In genomic region chr2:181722213-181722612, GRCm38 (mm10) we compare ENCODE assay signal across 9 mouse cellular contexts. TPM values are rescaled to one million over a fixed set of nuclear protein-coding genes. Genes with fewer than 3 reads are reported as not detected.
DNase-seq lines count a peak whose midpoint lies in the region; ATAC-seq lines count a peak whose summit lies in the region.
"Had no signal": no experiment of that assay in that cellular context is flagged by ENCODE, and none has a peak within 500 bp of the region (broad histone marks: within the 10 kb centered on the region; RNA-seq: fewer than 3 reads in every experiment).

No protein-coding gene starts in this region.

- DNase-seq in left cerebral cortex, postnatal 25 days (ENCODE audit: low spot score in 2 of 2), result peak; percentile 31 to 43
- no peak for DNase-seq in left cerebral cortex, adult 11 months (ENCODE audit: low spot score)
- peak; percentile 75 for DNase-seq in MN1 (ENCODE audit: low spot score)
- DNase-seq in cerebellum, adult 8-10 months, result peak; percentile 41
- peak; percentile 74 for DNase-seq in hindbrain, embryonic 14.5 days (ENCODE audit: low spot score)
- no peak for DNase-seq in urinary bladder, postnatal 4 days (ENCODE audit: low spot score in 2 of 2)
- no peak for DNase-seq in gastrocnemius, postnatal 10 days

- ATAC-seq in hindbrain, embryonic 14.5 days (ENCODE audit: low FRiP score), result no peak
- peak; percentile 85 for ATAC-seq in megakaryocyte progenitor cell, adult 5-6 weeks (replicated peaks; ENCODE audit: poor library complexity)

- intact Hi-C loops in left cerebral cortex, postnatal 25 days (cut with DNase I), result loop anchor here (1.0 to 10.0 kb wide), 2 partner anchors 113 to 145 kb away; partner anchors contain the start of gene Pcmtd2

- H3K9me3 ChIP-seq in hindbrain, embryonic 14.5 days (ENCODE audit: control insufficient read depth, low read length), result no peaks in the 10 kb centered on the region

- no peak overlapping the region for H3K9ac ChIP-seq in hindbrain, embryonic 14.5 days

- 18% methylated on average over 3 of the region's 3 CpGs for WGBS in hindbrain, embryonic 14.5 days

- H3K4me1 ChIP-seq in hindbrain, embryonic 14.5 days (replicated peaks; ENCODE audit: control insufficient read depth, insufficient read depth, low read length), result 0 out of 2 replicates have a peak, but pooled peaks cover under 1% of the 10 kb centered on the region

- H3K36me3 ChIP-seq in hindbrain, embryonic 14.5 days (replicated peaks; ENCODE audit: control insufficient read depth, insufficient read depth), result peaks cover 61% of the 10 kb centered on the region

- H3K4me3 ChIP-seq in hindbrain, embryonic 14.5 days (replicated peaks; ENCODE audit: low read length), result no peak overlapping the region
- H3K4me3 ChIP-seq: erythroblast, embryonic 14.5 days had no signal

- H3K27ac ChIP-seq in hindbrain, embryonic 14.5 days, result no peak overlapping the region

- no peaks in the 10 kb centered on the region for H3K27me3 ChIP-seq in hindbrain, embryonic 14.5 days (ENCODE audit: control insufficient read depth, insufficient read depth, low read length)

- H3K4me2 ChIP-seq in hindbrain, embryonic 14.5 days (replicated peaks), result no peak overlapping the region

RNA-seq across cellular contexts. Expression of gene Oprl1, which starts 7.4 kb away (rescaled TPM):
- total RNA-seq in left cerebral cortex, postnatal 25 days (2021), result 10 to 100 TPM; 56.1 to 57.3 TPM
- polyA plus RNA-seq in hindbrain, embryonic 14.5 days (2014; fragmentation: Nextera tagmentation; extraction: Ambion mirVana), result 102 and 108 TPM in 2 replicates
- total RNA-seq in megakaryocyte progenitor cell, adult 5-6 weeks (2015), result not detected in 2 replicates
- total RNA-seq in megakaryocyte progenitor cell, adult 5-6 weeks (2017), result not detected in 2 replicates
- not detected for total RNA-seq in gastrocnemius, postnatal 10 days (2021)
- polyA plus RNA-seq: erythroblast, embryonic 14.5 days had no signal

RNA-seq across cellular contexts. Expression of gene Lkaaear1, which starts 24.0 kb away (rescaled TPM):
- total RNA-seq in left cerebral cortex, postnatal 25 days (2021), result not detected
- not detected in 2 replicates for polyA plus RNA-seq in hindbrain, embryonic 14.5 days (2014; fragmentation: Nextera tagmentation; extraction: Ambion mirVana)
- not detected in 2 replicates for total RNA-seq in megakaryocyte progenitor cell, adult 5-6 weeks (2015)
- total RNA-seq in megakaryocyte progenitor cell, adult 5-6 weeks (2017), result not detected in 2 replicates
- not detected for total RNA-seq in gastrocnemius, postnatal 10 days (2021)
- polyA plus RNA-seq: erythroblast, embryonic 14.5 days had no signal

RNA-seq across cellular contexts. Expression of gene Rgs19, which starts 28.4 kb away (rescaled TPM):
- 10 to 100 TPM; 30.2 to 35.3 TPM for total RNA-seq in left cerebral cortex, postnatal 25 days (2021)
- polyA plus RNA-seq in hindbrain, embryonic 14.5 days (2014; fragmentation: Nextera tagmentation; extraction: Ambion mirVana), result 69.0 and 73.0 TPM in 2 replicates
- total RNA-seq in megakaryocyte progenitor cell, adult 5-6 weeks (2015), result 330 and 337 TPM in 2 replicates
- 81.1 and 100 TPM in 2 replicates for total RNA-seq in megakaryocyte progenitor cell, adult 5-6 weeks (2017)
- total RNA-seq in gastrocnemius, postnatal 10 days (2021), result 1 to 10 TPM; 7.5 to 9.6 TPM

RNA-seq across cellular contexts. Expression of gene Myt1, which starts 40.9 kb away (rescaled TPM):
- total RNA-seq in left cerebral cortex, postnatal 25 days (2021), result 10 to 100 TPM; 17.4 to 18.1 TPM
- polyA plus RNA-seq in hindbrain, embryonic 14.5 days (2014; fragmentation: Nextera tagmentation; extraction: Ambion mirVana), result 16.1 and 18.1 TPM in 2 replicates
- total RNA-seq in megakaryocyte progenitor cell, adult 5-6 weeks (2015), result not detected in 2 replicates
- not detected in 2 replicates for total RNA-seq in megakaryocyte progenitor cell, adult 5-6 weeks (2017)
- total RNA-seq in gastrocnemius, postnatal 10 days (2021), result under 1 TPM in 1 of 2 experiments, not detected in 1; 0.09 TPM
- polyA plus RNA-seq: erythroblast, embryonic 14.5 days had no signal

RNA-seq across cellular contexts. Expression of gene Tcea2, which starts 42.1 kb away (rescaled TPM):
- total RNA-seq in left cerebral cortex, postnatal 25 days (2021), result 10 to 100 TPM; 61.9 to 63.3 TPM
- polyA plus RNA-seq in hindbrain, embryonic 14.5 days (2014; fragmentation: Nextera tagmentation; extraction: Ambion mirVana), result 40.6 and 50.4 TPM in 2 replicates
- 21.5 and 22.3 TPM in 2 replicates for total RNA-seq in megakaryocyte progenitor cell, adult 5-6 weeks (2015)
- 8.7 and 9.8 TPM in 2 replicates for total RNA-seq in megakaryocyte progenitor cell, adult 5-6 weeks (2017)
- 1 to 10 TPM; 5.6 to 6.3 TPM for total RNA-seq in gastrocnemius, postnatal 10 days (2021)
- polyA plus RNA-seq: erythroblast, embryonic 14.5 days had no signal

Comparison
In these comparisons a context has a peak if more than half of its experiments do, and no peak if none do; other contexts are left out.
1. DNase-seq: peak in left cerebral cortex, postnatal 25 days (2 of 2), MN1 (single experiment), cerebellum, adult 8-10 months (single experiment) and hindbrain, embryonic 14.5 days (single experiment); none in left cerebral cortex, adult 11 months (single experiment), urinary bladder, postnatal 4 days (0 of 2) and gastrocnemius, postnatal 10 days (single experiment).
2. RNA of gene Oprl1, which starts 7.4 kb away (total RNA-seq): 56.1 to 57.3 TPM in left cerebral cortex, postnatal 25 days; not detected in gastrocnemius, postnatal 10 days and not detected in megakaryocyte progenitor cell, adult 5-6 weeks; every median in the first group is over 10 times any median in the second.